Comparison of ENCODE assay signal across 24 mouse cellular contexts in genomic region chr16:82815255-82815654, GRCm38 (mm10). TPM values are rescaled to one million over a fixed set of nuclear protein-coding genes. Genes with fewer than 3 reads are reported as not detected.
"Had no signal": no experiment of that assay in that cellular context is flagged by ENCODE, and none has a peak within 500 bp of the region (broad histone marks: within the 10 kb centered on the region; RNA-seq: fewer than 3 reads in every experiment).

No protein-coding gene starts in this region.

- H3K36me3 ChIP-seq: liver, embryonic 13.5 days; neural tube, embryonic 13.5 days had no signal

- H3K4me1 ChIP-seq: liver, embryonic 13.5 days; neural tube, embryonic 13.5 days had no signal

- H3K27me3 ChIP-seq: liver, embryonic 13.5 days; neural tube, embryonic 13.5 days had no signal

- DNase-seq: kidney, adult 18-20 months; kidney, adult 9 months; kidney, postnatal 14 days; kidney, postnatal 4 days; left cerebral cortex, postnatal 4 days; liver, embryonic 13.5 days; lung, adult 2 months; lung, postnatal 14 days; lung, postnatal 4 days; thymus, adult 18-20 months; thymus, postnatal 36 days had no signal

- ATAC-seq: midbrain, embryonic 16.5 days had no signal

- H3K9ac ChIP-seq: liver, embryonic 13.5 days; neural tube, embryonic 13.5 days had no signal

- H3K4me3 ChIP-seq: liver, embryonic 13.5 days; myocyte; neural tube, embryonic 13.5 days had no signal

- H3K27ac ChIP-seq: liver, embryonic 13.5 days; neural tube, embryonic 13.5 days had no signal

- H3K9me3 ChIP-seq: liver, embryonic 13.5 days; neural tube, embryonic 13.5 days had no signal

- H3K4me2 ChIP-seq: liver, embryonic 13.5 days; neural tube, embryonic 13.5 days had no signal

RNA-seq across cellular contexts. Expression of gene Gm21833, which starts 12.9 kb away (rescaled TPM):
- polyA plus RNA-seq: kidney, embryonic 16.5 days; limb, embryonic 14.5 days; liver, adult 2 months; liver, embryonic 13.5 days; liver, embryonic 16.5 days; lung, adult 2 months; lung, embryonic 16.5 days; midbrain, embryonic 16.5 days; myocyte; neural tube, embryonic 13.5 days; small intestine, adult 2 months; spleen, adult 2 months; stomach, embryonic 16.5 days; testis, adult 2 months; urinary bladder, adult 2 months had no signal
